Mouse (Mus musculus) ES-E14 (cell line): ENCODE data around the gene Rps6ka5.

Experiments used
- CHD2 ChIP-seq: IDR thresholded peaks from 2 replicates; pipeline ENCODE4 v1.6.1; 2014; ENCODE audit warnings: mild to moderate bottlenecking, low read depth, low read length, inconsistent platforms
- HCFC1 ChIP-seq: IDR thresholded peaks from 2 replicates; pipeline ENCODE4 v1.6.1; 2012; ENCODE audit warnings: low read length, inconsistent platforms, borderline replicate concordance; ENCODE audit not compliant: insufficient read depth
- MAFK ChIP-seq: IDR thresholded peaks from 2 replicates; pipeline ENCODE4 v1.6.1; 2014; ENCODE audit warnings: mild to moderate bottlenecking, low read depth, low read length, inconsistent platforms; ENCODE audit not compliant: insufficient read depth
- ZC3H11A ChIP-seq: IDR thresholded peaks from 2 replicates; pipeline ENCODE4 v1.6.1; 2012; ENCODE audit warnings: low read depth, mild to moderate bottlenecking, inconsistent platforms, low read length, borderline replicate concordance
- ZNF384 ChIP-seq: IDR thresholded peaks from 2 replicates; pipeline ENCODE4 v1.6.1; 2012; ENCODE audit warnings: low read depth, low read length, inconsistent platforms

GRCm38 (mm10) chr12:100629126-100629920, 97.5 kb downstream of the Rps6ka5 start:
- TF ChIP-seq HCFC1, result no peak
- no peak for TF ChIP-seq CHD2
- TF ChIP-seq MAFK, result no peak
- TF ChIP-seq ZNF384, result no peak
- TF ChIP-seq ZC3H11A, result no peak
